ENCODE assay signal across 11 mouse cellular contexts in the genomic region with DNA sequence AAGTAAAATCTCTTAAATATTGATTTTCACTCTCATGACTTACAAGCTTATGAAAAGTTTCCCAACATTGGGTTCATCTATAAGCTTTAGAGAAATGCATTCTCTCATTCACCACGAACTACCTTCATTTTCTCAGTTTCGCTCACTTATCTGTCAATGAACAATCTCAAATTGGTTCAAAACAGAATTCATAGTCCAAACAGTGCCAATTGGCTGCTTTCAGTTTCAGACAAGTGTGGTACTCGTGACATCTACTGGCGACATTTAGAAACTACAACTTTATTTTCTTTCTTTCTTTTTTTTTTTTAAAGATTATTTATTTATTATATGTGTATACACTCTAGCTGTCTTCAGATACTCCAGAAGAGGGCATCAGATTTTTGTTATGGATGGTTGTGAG. TPM values are rescaled to one million over a fixed set of nuclear protein-coding genes. Genes with fewer than 3 reads are reported as not detected.
DNase-seq lines count a peak whose midpoint lies in the region; TF ChIP-seq lines count a peak whose summit lies in the region.
"Had no signal": no experiment of that assay in that cellular context is flagged by ENCODE, and none has a peak within 500 bp of the region (broad histone marks: within the 10 kb centered on the region; RNA-seq: fewer than 3 reads in every experiment).

No protein-coding gene starts in this region.

- peak; percentile 10 for DNase-seq in adrenal gland, postnatal 10 days
- DNase-seq in adrenal gland, adult 8-10 months: no peak
- DNase-seq in left cerebral cortex, adult 2 months (ENCODE audit: extremely low spot score in 1 of 2, low spot score in 2 of 2): no peak
- no peak for DNase-seq in left cerebral cortex, postnatal 10 days (ENCODE audit: extremely low spot score in 1 of 2, low spot score in 2 of 2)
- peak; percentile 14 for DNase-seq in T-cell, adult 2 months (ENCODE audit: low spot score)
- no peak for DNase-seq in layer of hippocampus, postnatal 25 days (ENCODE audit: extremely low spot score in 1 of 2, low spot score in 1 of 2)
- DNase-seq in left cerebral cortex, adult 18-20 months (ENCODE audit: low spot score in 2 of 2): no peak
- DNase-seq: cerebellum, adult 9-11 months had no signal

- H3K27ac ChIP-seq in left cerebral cortex, adult 2 months: no peak overlapping the region
- H3K27ac ChIP-seq: heart, embryonic 15.5 days; limb, embryonic 13.5 days had no signal

- no peaks in the 10 kb centered on the region for H3K36me3 ChIP-seq in megakaryocyte, embryonic 14.5 days (replicated peaks; ENCODE audit: low read length)
- H3K36me3 ChIP-seq: heart, embryonic 15.5 days; limb, embryonic 13.5 days had no signal

- peaks cover 21% of the 10 kb centered on the region for H3K4me1 ChIP-seq in megakaryocyte, embryonic 14.5 days
- H3K4me1 ChIP-seq: heart, embryonic 15.5 days; limb, embryonic 13.5 days had no signal

- H3K4me3 ChIP-seq in left cerebral cortex, adult 2 months: no peak overlapping the region
- H3K4me3 ChIP-seq in megakaryocyte, embryonic 14.5 days (replicated peaks): peak overlapping the region; percentile 80
- H3K4me3 ChIP-seq: heart, embryonic 15.5 days; limb, embryonic 13.5 days had no signal

- H3K9me3 ChIP-seq in megakaryocyte, embryonic 14.5 days: no peaks in the 10 kb centered on the region
- H3K9me3 ChIP-seq: heart, embryonic 15.5 days; limb, embryonic 13.5 days had no signal

- no peaks in the 10 kb centered on the region for H3K27me3 ChIP-seq in megakaryocyte, embryonic 14.5 days (replicated peaks)
- H3K27me3 ChIP-seq: heart, embryonic 15.5 days; limb, embryonic 13.5 days had no signal

- TF ChIP-seq CTCF in left cerebral cortex, adult 2 months (IDR thresholded peaks at IDR 0.05): peak; percentile 60

- intact Hi-C loops in left cerebral cortex, adult 2 months (cut with DNase I): loop anchor here (5.0 kb wide), 2 partner anchors 64 to 391 kb away; no protein-coding TSS in a partner anchor
- intact Hi-C loops in left cerebral cortex, postnatal 10 days (cut with DNase I): loop anchor here (2.0 kb wide), 1 partner anchor 394 kb away; no protein-coding TSS in a partner anchor

RNA-seq across cellular contexts. Expression of a gene that starts 21.8 kb away (rescaled TPM):
- 10 to 100 TPM; 89.0 to 95.4 TPM for total RNA-seq in adrenal gland, postnatal 10 days (2021)
- total RNA-seq in adrenal gland, adult 8-10 months (2022): 100 to 1,000 TPM in 3 of 4 experiments, 10 to 100 TPM in 1; 98.5 to 116 (median 108) TPM
- total RNA-seq in left cerebral cortex, adult 2 months (2021): 10 to 100 TPM; 57.2 to 59.3 TPM
- total RNA-seq in left cerebral cortex, postnatal 10 days (2021): 10 to 100 TPM; 43.2 to 44.6 TPM
- 10.4 and 23.8 TPM in 2 replicates for polyA plus RNA-seq in megakaryocyte, embryonic 14.5 days (2012; ENCODE audit: insufficient read depth, low replicate concordance)
- 10 to 100 TPM; 47.9 to 54.1 TPM for total RNA-seq in layer of hippocampus, postnatal 25 days (2021)
- total RNA-seq in left cerebral cortex, adult 18-20 months (2021): 10 to 100 TPM; 56.1 to 58.3 TPM

RNA-seq across cellular contexts. Expression of a gene that starts 42.6 kb away (rescaled TPM):
- total RNA-seq in adrenal gland, postnatal 10 days (2021): not detected
- not detected for total RNA-seq in adrenal gland, adult 8-10 months (2022)
- not detected for total RNA-seq in left cerebral cortex, adult 2 months (2021)
- not detected for total RNA-seq in left cerebral cortex, postnatal 10 days (2021)
- not detected in 2 replicates for polyA plus RNA-seq in megakaryocyte, embryonic 14.5 days (2012; ENCODE audit: insufficient read depth, low replicate concordance)
- total RNA-seq in layer of hippocampus, postnatal 25 days (2021): not detected
- total RNA-seq in left cerebral cortex, adult 18-20 months (2021): under 1 TPM in 1 of 2 experiments, not detected in 1; 0.16 TPM

RNA-seq across cellular contexts. Expression of a gene that starts 58.8 kb away (rescaled TPM):
- 10 to 100 TPM; 24.2 to 25.3 TPM for total RNA-seq in adrenal gland, postnatal 10 days (2021)
- total RNA-seq in adrenal gland, adult 8-10 months (2022): 10 to 100 TPM; 43.0 to 45.7 (median 45.4) TPM
- 10 to 100 TPM; 26.4 to 28.3 TPM for total RNA-seq in left cerebral cortex, adult 2 months (2021)
- total RNA-seq in left cerebral cortex, postnatal 10 days (2021): 10 to 100 TPM; 23.2 to 27.0 TPM
- 0.53 TPM in 1 of 2 replicates, not detected in the other for polyA plus RNA-seq in megakaryocyte, embryonic 14.5 days (2012; ENCODE audit: insufficient read depth, low replicate concordance)
- 10 to 100 TPM; 24.9 to 25.7 TPM for total RNA-seq in layer of hippocampus, postnatal 25 days (2021)
- 10 to 100 TPM; 27.3 to 28.4 TPM for total RNA-seq in left cerebral cortex, adult 18-20 months (2021)

Comparison
In these comparisons a context has a peak if more than half of its experiments do, and no peak if none do; other contexts are left out.
1. DNase-seq: peak in adrenal gland, postnatal 10 days (single experiment) and T-cell, adult 2 months (single experiment); none in adrenal gland, adult 8-10 months (single experiment), left cerebral cortex, adult 2 months (0 of 2), left cerebral cortex, postnatal 10 days (0 of 2), layer of hippocampus, postnatal 25 days (0 of 2) and left cerebral cortex, adult 18-20 months (0 of 2).